Mouse (Mus musculus) cerebellum, postnatal 4 days (tissue): ENCODE measurements around the gene Rpap3.

Experiments used
- DNase-seq, 2 experiments: peaks; one replicate each; pipeline ENCODE4 v3.0.0; 2022; ENCODE audit warnings: low spot score in 2 of 2, mixed read lengths in 1 of 2

Gene Rpap3

GRCm38 (mm10) chr15:97705211-97706050, at the start of gene Rpap3:
Rpap3 (minus strand) TSS chr15:97705825.
- DNase-seq: peak; percentile 64 to 79

DNA sequence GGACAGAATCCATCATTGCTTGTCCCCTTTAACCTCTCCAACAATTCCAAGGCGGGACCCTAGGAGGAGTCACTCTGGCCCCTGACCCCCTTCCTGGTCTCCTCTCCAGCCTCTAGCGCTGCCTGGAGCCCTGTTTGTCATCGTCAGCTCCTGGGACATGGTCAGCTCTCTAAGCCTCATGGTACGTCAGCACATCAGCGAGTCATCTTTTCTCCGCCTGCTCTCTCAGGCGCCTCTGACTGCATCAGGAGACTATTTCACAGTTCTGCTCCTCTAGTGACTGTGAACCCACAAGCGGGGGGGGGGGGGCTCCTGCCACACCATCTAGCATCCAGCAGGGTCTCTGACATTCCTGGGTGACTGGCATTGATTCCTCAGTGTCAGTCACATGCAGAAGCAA, 49.7 kb upstream of the Rpap3 start:
- DNase-seq: no peak

- no peak for DNase-seq
Observed at GRCm38 (mm10) chr15:97754476-97754875, 48.9 kb upstream of the Rpap3 start.

- no peak for DNase-seq
Observed at GRCm38 (mm10) chr15:97752491-97752890, 46.9 kb upstream of the Rpap3 start.

DNA sequence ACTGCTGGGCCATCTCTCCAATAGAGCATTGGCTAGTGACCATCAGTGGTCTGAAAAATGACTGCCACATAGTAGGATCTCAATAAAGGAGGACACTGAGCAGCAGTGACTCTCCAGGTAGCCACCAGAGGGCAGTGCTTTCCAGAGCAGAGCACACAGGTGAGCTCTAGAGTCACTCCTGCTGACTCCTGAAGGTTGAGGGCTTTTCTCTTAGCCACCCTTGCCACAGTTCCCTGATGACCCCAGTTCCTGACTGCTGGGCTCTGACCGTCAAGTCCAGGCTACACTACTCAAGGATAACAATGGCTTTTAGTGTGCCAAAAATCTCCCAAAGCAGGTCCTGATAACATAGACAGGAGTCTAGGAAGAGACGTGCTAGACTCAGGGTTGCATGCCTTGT, 46.1 kb upstream of the Rpap3 start:
- DNase-seq: no peak

- peak; percentile 85 to 95 for DNase-seq
Observed at GRCm38 (mm10) chr15:97750697-97751096, 45.1 kb upstream of the Rpap3 start.

DNA sequence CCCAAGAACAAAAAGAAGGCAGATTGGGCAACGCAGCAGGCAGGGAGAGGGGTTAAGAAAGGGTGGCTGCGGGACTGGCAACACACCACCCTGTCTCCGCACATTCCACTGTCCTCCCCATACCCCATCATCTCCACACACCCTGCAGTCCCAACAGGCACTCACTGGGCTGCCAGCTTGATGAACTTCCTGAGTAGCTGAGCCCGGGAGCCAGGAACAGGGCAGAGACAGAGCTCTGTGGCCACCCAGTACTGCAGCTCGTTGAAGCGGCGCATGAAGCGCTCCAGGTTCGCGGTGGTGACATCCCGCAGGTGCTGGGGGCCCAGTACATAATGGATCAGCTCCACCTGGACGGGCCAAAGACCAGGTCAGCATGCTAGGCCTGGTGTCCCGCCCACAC, 44.2 kb upstream of the Rpap3 start:
- DNase-seq: no peak

DNA sequence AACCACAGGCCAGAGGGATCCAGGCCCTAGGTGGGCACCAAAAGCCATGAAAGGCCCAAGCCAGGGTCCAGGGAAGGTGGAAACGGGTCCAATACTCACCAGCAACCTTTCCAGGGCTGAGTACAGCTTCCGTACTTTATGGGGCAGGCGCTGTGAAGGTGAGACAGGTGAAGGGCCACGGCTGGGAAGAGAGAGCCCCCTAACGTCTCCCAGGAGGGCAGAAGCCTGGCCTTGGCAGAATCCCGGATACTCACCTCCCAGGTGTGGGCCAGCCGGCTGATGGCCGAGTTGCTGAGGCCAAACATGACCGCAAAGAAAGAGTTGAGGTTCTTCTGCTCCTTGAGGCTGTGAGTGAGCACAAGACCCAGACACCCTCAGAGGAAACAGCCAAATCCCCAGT, 43.8 kb upstream of the Rpap3 start:
- DNase-seq: no peak

- no peak for DNase-seq
Observed at GRCm38 (mm10) chr15:97748964-97749363, 43.3 kb upstream of the Rpap3 start.

DNA sequence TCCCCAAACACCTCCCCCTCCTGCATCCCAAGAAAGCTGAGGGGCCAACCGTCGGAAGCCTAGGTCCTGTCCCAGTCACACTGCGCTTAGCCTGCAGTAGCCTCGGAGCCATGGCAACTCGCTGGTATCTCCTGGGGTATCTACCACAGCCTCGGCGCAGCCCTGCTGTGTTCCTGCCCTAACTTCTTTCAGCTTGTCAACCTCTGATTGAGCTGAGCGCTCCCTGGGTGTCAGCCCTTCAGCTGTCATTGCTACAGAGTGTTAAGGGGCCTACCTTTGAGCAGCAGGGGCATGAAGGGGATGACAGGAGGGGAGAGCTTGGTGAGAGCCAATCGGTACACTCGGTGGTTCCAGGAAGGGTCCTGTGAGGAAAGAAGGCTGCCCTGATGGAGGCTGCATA, 42.7 kb upstream of the Rpap3 start:
- DNase-seq: no peak

- no peak for DNase-seq
Observed at GRCm38 (mm10) chr15:97747486-97747885, 41.9 kb upstream of the Rpap3 start.

DNA sequence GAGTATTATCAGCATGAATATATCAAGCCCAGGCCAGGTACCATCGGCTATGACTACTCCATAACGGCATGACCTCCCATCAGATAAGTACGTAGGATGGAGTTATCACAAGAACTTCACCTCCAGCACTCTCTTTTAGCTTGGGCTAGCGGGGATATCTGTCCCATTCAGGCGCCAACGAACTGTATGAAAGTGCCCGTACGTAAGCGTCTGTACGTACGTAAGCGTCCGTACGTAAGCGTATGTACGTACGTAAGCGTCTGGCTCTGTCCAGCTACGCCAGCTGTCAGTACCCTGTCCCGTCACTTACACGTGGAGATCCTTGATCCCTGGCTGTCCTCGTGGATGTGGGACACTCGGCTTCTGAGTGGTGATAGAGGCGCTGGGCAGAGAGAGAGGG, 41.1 kb upstream of the Rpap3 start:
- no peak for DNase-seq

DNA sequence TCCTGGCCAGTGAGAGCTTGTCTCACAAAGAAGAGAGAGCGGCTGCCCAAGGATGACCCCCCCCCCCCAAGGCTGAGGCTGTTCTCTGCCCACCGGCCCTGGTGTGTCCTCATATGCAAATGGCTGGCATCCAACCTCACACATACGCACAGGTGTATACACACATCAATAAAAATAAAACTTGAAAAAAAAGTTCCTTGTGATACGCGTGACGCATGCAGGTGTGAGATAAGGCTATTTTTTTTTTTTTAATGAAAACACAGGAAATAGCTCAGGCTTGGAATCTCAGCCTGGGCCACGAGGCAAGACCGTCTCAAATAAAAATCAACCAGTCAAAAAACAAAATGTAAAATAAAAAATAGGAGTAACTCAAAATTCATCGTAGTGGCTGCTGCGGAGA, 40.7 kb upstream of the Rpap3 start:
- no peak for DNase-seq

GRCm38 (mm10) chr15:97745331-97745730, 39.7 kb upstream of the Rpap3 start:
- no peak for DNase-seq

DNA sequence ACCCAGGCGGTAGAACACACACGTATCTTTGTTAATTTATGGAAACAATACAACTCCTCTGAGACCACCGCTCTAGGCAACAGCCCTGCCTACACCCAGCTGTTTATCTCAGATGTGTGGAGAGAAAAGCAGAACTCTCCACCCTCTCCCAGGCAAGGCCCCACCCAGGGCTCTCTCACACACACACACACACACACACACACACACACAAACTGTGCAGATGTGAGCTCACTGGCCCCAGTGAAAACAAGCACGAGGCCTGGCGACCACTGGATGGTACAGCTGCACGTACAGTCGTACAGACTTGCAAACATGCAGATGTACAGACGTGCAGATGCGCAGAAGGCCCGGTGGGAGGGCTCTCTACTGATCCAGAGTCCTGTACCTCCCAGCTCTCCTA, 39.3 kb upstream of the Rpap3 start:
- no peak for DNase-seq

GRCm38 (mm10) chr15:97743961-97744525, 38.4 kb upstream of the Rpap3 start:
- DNase-seq: no peak

DNA sequence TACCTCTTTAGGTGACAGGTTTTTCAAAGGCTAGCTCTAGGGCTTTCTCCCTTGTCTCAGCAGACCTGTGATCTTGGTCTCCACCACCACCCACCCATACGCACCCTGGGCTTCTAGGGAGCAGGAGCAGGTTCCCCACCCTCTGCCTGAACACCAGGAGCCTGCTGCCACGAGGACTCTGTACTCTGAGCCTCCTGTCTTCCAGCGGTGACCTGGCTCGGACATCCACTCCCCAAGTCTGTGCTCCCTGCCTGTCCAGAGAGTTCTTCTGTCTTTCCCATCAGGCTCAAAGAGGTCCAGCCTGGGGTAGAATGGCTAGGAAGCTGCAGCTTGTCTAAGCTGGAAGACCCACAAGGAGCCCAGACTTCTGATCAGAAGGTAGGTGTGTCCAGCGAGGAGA, 37.6 kb upstream of the Rpap3 start:
- DNase-seq: no peak

- DNase-seq: no peak
Observed at GRCm38 (mm10) chr15:97742600-97742999, 37.0 kb upstream of the Rpap3 start.

- DNase-seq: no peak
Observed at GRCm38 (mm10) chr15:97742074-97742473, 36.4 kb upstream of the Rpap3 start.

DNA sequence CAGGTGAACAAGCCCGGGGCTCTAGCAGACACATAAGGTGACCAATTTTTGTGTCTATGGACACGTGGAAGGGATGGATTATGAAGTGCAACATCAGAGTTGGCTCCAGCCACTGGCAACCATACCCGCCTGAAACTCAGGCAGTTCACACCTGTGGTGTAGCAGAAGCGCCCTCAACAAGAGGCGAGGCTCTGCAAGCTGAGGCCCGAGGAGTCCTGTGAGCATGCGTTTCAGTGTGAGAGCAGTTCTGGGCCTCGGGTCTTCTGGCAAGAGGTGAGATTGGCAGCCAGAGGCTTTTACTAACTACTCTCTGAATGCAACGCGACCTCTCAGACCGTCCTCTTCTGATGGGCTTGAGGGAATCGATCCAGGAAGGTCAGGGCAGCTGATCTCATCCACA, 36.0 kb upstream of the Rpap3 start:
- DNase-seq: no peak

GRCm38 (mm10) chr15:97740283-97740732, 34.7 kb upstream of the Rpap3 start:
- DNase-seq: no peak

DNA sequence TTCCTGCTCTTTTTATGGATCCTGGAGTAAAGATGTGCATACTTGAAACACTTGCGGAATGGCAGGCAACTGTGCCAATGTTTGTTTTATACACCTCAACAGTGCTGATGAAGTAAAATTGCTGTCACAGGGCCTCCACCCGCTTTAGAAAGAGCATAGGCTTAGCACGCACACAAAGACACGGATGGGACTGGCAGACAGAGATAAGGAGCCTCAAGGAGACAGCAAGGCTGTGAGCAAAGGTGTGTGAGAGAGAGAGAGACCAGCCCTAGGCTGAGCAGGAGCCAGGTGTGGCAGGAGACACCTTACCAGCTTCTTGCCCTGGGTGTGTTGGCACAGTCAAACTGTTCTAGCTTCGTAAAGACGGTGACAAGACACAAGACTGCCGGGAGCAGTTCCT, 33.3 kb upstream of the Rpap3 start:
- DNase-seq: no peak

DNA sequence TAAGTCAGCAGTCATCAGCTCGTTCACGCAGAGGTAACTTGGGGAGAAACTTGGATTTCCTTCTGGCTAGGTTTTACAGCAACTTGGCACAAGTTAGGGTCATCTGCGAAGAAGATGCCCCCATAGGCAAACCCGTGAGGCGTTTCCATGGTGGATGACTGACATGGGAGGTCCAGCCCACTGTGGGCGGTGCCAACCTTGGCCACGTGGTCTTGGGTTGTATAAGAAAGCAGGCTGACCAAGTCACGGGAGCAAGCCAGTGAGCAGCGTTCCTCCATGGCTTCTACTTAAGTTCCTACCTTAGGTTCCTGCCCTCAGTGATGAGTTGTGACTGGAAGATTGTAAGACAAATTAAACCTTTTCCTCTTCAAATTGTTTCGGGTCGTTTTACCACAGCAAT, 26.4 kb upstream of the Rpap3 start:
- DNase-seq: no peak

GRCm38 (mm10) chr15:97731111-97731510, 25.5 kb upstream of the Rpap3 start, which contains the start of gene Endou:
Endou (minus strand) TSS chr15:97731339.
- DNase-seq: no peak
